ENCODE assay signal across 13 mouse cellular contexts in genomic region chr3:97225231-97225630, GRCm38 (mm10).
DNase-seq lines count a peak whose midpoint lies in the region; ATAC-seq and TF ChIP-seq lines count a peak whose summit lies in the region.
"Had no signal": no experiment of that assay in that cellular context is flagged by ENCODE, and none has a peak within 500 bp of the region (broad histone marks: within the 10 kb centered on the region; RNA-seq: fewer than 3 reads in every experiment).

No protein-coding gene starts in this region.

- H3K27me3 ChIP-seq in heart, embryonic 13.5 days (replicated peaks), result no peaks in the 10 kb centered on the region
- no peaks in the 10 kb centered on the region for H3K27me3 ChIP-seq in lung, embryonic 14.5 days (ENCODE audit: insufficient read depth, low read length)
- H3K27me3 ChIP-seq in limb, embryonic 14.5 days (ENCODE audit: control insufficient read depth, insufficient read depth, low read length), result no peaks in the 10 kb centered on the region
- H3K27me3 ChIP-seq: midbrain, embryonic 13.5 days had no signal

- TF ChIP-seq POLR2A in limb, embryonic 14.5 days (IDR thresholded peaks at IDR 0.05; ENCODE audit: borderline replicate concordance, extremely low read depth, insufficient read depth, insufficient read length), result no peak

- no peak overlapping the region for H3K4me3 ChIP-seq in heart, embryonic 13.5 days
- no peak overlapping the region for H3K4me3 ChIP-seq in lung, embryonic 14.5 days (ENCODE audit: low read depth, low read length)
- no peak overlapping the region for H3K4me3 ChIP-seq in limb, embryonic 14.5 days (replicated peaks; ENCODE audit: low read length)

- no peak for ATAC-seq in heart, embryonic 13.5 days (ENCODE audit: extremely low read depth, insufficient number of reproducible peaks, low FRiP score, low TSS enrichment)
- no peak for ATAC-seq in lung, embryonic 14.5 days (ENCODE audit: insufficient read depth)
- no peak for ATAC-seq in limb, embryonic 14.5 days (ENCODE audit: low FRiP score, low read depth)
- ATAC-seq: inflammation-experienced regulatory T-cells, adult 6 months; midbrain, embryonic 13.5 days had no signal

- no peak overlapping the region for H3K9ac ChIP-seq in heart, embryonic 13.5 days
- no peak overlapping the region for H3K9ac ChIP-seq in lung, embryonic 14.5 days
- H3K9ac ChIP-seq in limb, embryonic 14.5 days (ENCODE audit: low read depth, low read length, severe bottlenecking), result no peak overlapping the region
- H3K9ac ChIP-seq: midbrain, embryonic 13.5 days had no signal

- H3K27ac ChIP-seq in heart, embryonic 13.5 days (replicated peaks), result peak overlapping the region; percentile 58
- H3K27ac ChIP-seq in lung, embryonic 14.5 days (ENCODE audit: low read depth), result no peak overlapping the region
- no peak overlapping the region for H3K27ac ChIP-seq in limb, embryonic 14.5 days (replicated peaks; ENCODE audit: low read depth, low read length)
- H3K27ac ChIP-seq: midbrain, embryonic 13.5 days had no signal

- H3K36me3 ChIP-seq in heart, embryonic 13.5 days, result peaks cover 35% of the 10 kb centered on the region
- H3K36me3 ChIP-seq in lung, embryonic 14.5 days (ENCODE audit: insufficient read depth), result peaks cover 31% of the 10 kb centered on the region
- peaks cover 38% of the 10 kb centered on the region for H3K36me3 ChIP-seq in limb, embryonic 14.5 days (ENCODE audit: control insufficient read depth, insufficient read depth, low read length)

- whole genome bisulfite sequencing in heart, embryonic 13.5 days, result 66% methylated on average over 5 of the region's 5 CpGs
- WGBS in lung, embryonic 14.5 days, result 59% methylated on average over 5 of the region's 5 CpGs
- 75% methylated on average over 5 of the region's 5 CpGs for WGBS in limb, embryonic 14.5 days

- H3K4me2 ChIP-seq in heart, embryonic 13.5 days, result peak overlapping the region; percentile 80
- H3K4me2 ChIP-seq in lung, embryonic 14.5 days, result peak overlapping the region; percentile 76; the same call in 1 of the 2 replicates
- H3K4me2 ChIP-seq in limb, embryonic 14.5 days (replicated peaks; ENCODE audit: low read depth, low read length, severe bottlenecking), result peak overlapping the region; percentile 11; the same call in 1 of the 2 replicates

- no peaks in the 10 kb centered on the region for H3K9me3 ChIP-seq in heart, embryonic 13.5 days
- H3K9me3 ChIP-seq in lung, embryonic 14.5 days (ENCODE audit: low read depth, low read length), result no peaks in the 10 kb centered on the region
- H3K9me3 ChIP-seq in limb, embryonic 14.5 days (ENCODE audit: control insufficient read depth, low read length), result no peaks in the 10 kb centered on the region
- H3K9me3 ChIP-seq: midbrain, embryonic 13.5 days had no signal

- no peak for TF ChIP-seq CTCF in lung, embryonic 14.5 days (IDR thresholded peaks at IDR 0.05; ENCODE audit: low read depth)

- H3K4me1 ChIP-seq in heart, embryonic 13.5 days, result peaks cover 42% of the 10 kb centered on the region
- peaks cover 19% of the 10 kb centered on the region; the same call in 1 of the 2 replicates for H3K4me1 ChIP-seq in lung, embryonic 14.5 days (ENCODE audit: insufficient read depth)
- peaks cover 21% of the 10 kb centered on the region; the same call in 1 of the 2 replicates for H3K4me1 ChIP-seq in limb, embryonic 14.5 days (ENCODE audit: control insufficient read depth, insufficient read depth, low read length)

- no peak for DNase-seq in heart, adult 18-20 months
- no peak for DNase-seq in lung, embryonic 14.5 days
- no peak for DNase-seq in lung, postnatal 14 days
- peak; percentile 40 for DNase-seq in Muller cell, postnatal 12 days (ENCODE audit: inconsistent ontology term)
- DNase-seq in limb, embryonic 14.5 days (ENCODE audit: low spot score), result no peak
- no peak for DNase-seq in spleen, adult 18-20 months
- DNase-seq: adrenal gland, adult 8-10 months; cerebellum, adult 8-10 months; left cerebral cortex, postnatal 4 days; lung, adult 2 months had no signal

Comparison
In these comparisons a context has a peak if more than half of its experiments do, and no peak if none do; other contexts are left out.
1. H3K4me2 ChIP-seq: peak in every context shown above with its lines; median percentile 80 in heart, embryonic 13.5 days; 76 in lung, embryonic 14.5 days; 11 in limb, embryonic 14.5 days.